Mouse (Mus musculus): ENCODE measurements around the gene Dedd.

GRCm38 (mm10) chr1:171328839-171329432, at the start of gene Dedd:
- TF ChIP-seq CTCF (IDR thresholded peaks at IDR 0.05; ENCODE audit: borderline replicate concordance, insufficient read depth, low read depth, low read length) (no peak), POLR2A (IDR thresholded peaks at IDR 0.05; ENCODE audit: borderline replicate concordance, insufficient read depth, low read length) (peak; percentile 62; the same call in 1 of the 2 replicates)

Data from cerebellum, adult 2 months (tissue).